Mouse (Mus musculus) embryonic facial prominence, embryonic 10.5 days (tissue): ENCODE measurements at regions not wholly inside any gene's neighbourhood (a gene's known extent, or its start where the extent isn't known, plus 50 kb on each side); places are given as distances from the start of the nearest gene placed in this dataset.

Experiments used
- DNase-seq: peaks from one replicate; pipeline ENCODE4 v3.0.0-alpha.2; 2017; ENCODE audit warnings: low spot score
- H3K27ac ChIP-seq: fragments of 300-500 bp; sonication (generic); replicated peaks from 2 replicates; pipeline ENCODE4 v1.5.1; 2016; ENCODE audit warnings: mild to moderate bottlenecking
- H3K27me3 ChIP-seq: fragments of 300-500 bp; sonication (generic); replicated peaks from 2 replicates; pipeline ENCODE4 v1.6.1; 2016; ENCODE audit warnings: low read depth, mild to moderate bottlenecking; ENCODE audit not compliant: poor library complexity, severe bottlenecking
- H3K36me3 ChIP-seq: fragments of 300-500 bp; sonication (generic); replicated peaks from 2 replicates; pipeline ENCODE4 v1.6.1; 2016; ENCODE audit warnings: mild to moderate bottlenecking, moderate library complexity
- H3K4me1 ChIP-seq: fragments of 300-500 bp; sonication (generic); 2 replicates; pipeline ENCODE4 v1.6.1; 2016
- H3K4me3 ChIP-seq: fragments of 300-500 bp; sonication (generic); 2 replicates; pipeline ENCODE4 v1.5.1; 2016; ENCODE audit warnings: mild to moderate bottlenecking, moderate library complexity
- H3K9me3 ChIP-seq: fragments of 300-500 bp; sonication (generic); 2 replicates; pipeline ENCODE4 v1.6.1; 2016; ENCODE audit warnings: mild to moderate bottlenecking
- WGBS: fragments of 180-500 bp; shearing (Covaris S2); methylation state at CpG from one replicate; pipeline ENCODE4 v1.1.7; 2016; 5-methylcytosine and 5-hydroxymethylcytosine counted together

- Histone ChIP-seq H3K36me3 (no peaks in the 10 kb centered on the region), H3K4me3 (no peak overlapping the region), H3K9me3 (no peaks in the 10 kb centered on the region), H3K27me3 (no peaks in the 10 kb centered on the region), H3K4me1 (peaks cover 13% of the 10 kb centered on the region; the same call in 1 of the 2 replicates), H3K27ac (no peak overlapping the region; the same call in 1 of the 2 replicates)
- 49% methylated on average over 4 of the region's 4 CpGs for WGBS
- DNase-seq: no peak
Observed at GRCm38 (mm10) chr6:66478326-66478964, 56.7 kb upstream of the Mad2l1 start.

- 51% methylated on average over 5 of the region's 5 CpGs for WGBS
- no peak overlapping the region for H3K27ac ChIP-seq
- H3K27me3 ChIP-seq: no peaks in the 10 kb centered on the region
- H3K9me3 ChIP-seq: no peaks in the 10 kb centered on the region
- no peak overlapping the region for H3K4me3 ChIP-seq
- no peak for DNase-seq
- no peaks in the 10 kb centered on the region for H3K36me3 ChIP-seq
- peaks cover 13% of the 10 kb centered on the region; the same call in 1 of the 2 replicates for H3K4me1 ChIP-seq
Observed at GRCm38 (mm10) chr6:66479576-66479975, 55.6 kb upstream of the Mad2l1 start.

- Histone ChIP-seq H3K36me3 (no peaks in the 10 kb centered on the region), H3K4me3 (no peak overlapping the region), H3K27ac (no peak overlapping the region), H3K4me1 (peaks cover 13% of the 10 kb centered on the region; the same call in 1 of the 2 replicates), H3K27me3 (no peaks in the 10 kb centered on the region), H3K9me3 (no peaks in the 10 kb centered on the region)
- DNase-seq: peak; percentile 34
- 60% methylated on average over 2 of the region's 2 CpGs for WGBS
Observed at GRCm38 (mm10) chr6:66480207-66480606, 55.0 kb upstream of the Mad2l1 start.

- WGBS: 94% methylated on average over 3 of the region's 3 CpGs
- DNase-seq: no peak
- 0 out of 2 replicates have a peak, but pooled peaks cover 3% of the 10 kb centered on the region for H3K9me3 ChIP-seq
- H3K4me1 ChIP-seq: peaks cover 10% of the 10 kb centered on the region; the same call in 1 of the 2 replicates
- H3K4me3 ChIP-seq: no peak overlapping the region
- H3K27ac ChIP-seq: no peak overlapping the region
- no peaks in the 10 kb centered on the region for H3K36me3 ChIP-seq
- no peaks in the 10 kb centered on the region for H3K27me3 ChIP-seq
Observed at GRCm38 (mm10) chr6:66482797-66483196, 52.4 kb upstream of the Mad2l1 start.
